Mouse (Mus musculus) liver, embryonic 11.5 days (tissue): ENCODE measurements around the gene Nfil3. TPM values are rescaled to one million over a fixed set of nuclear protein-coding genes. Genes with fewer than 3 reads are reported as not detected.

Experiments
- ATAC-seq: fragments of 200-750 bp; cut with Nextera tagmentation; replicated peaks from 2 replicates; pipeline ENCODE4 v1.8.0; 2017; ENCODE audit warnings: moderate number of reproducible peaks, mild to moderate bottlenecking, moderate TSS enrichment, moderate library complexity; ENCODE audit not compliant: low FRiP score
- DNase-seq: peaks from one replicate; pipeline ENCODE4 v3.0.0-alpha.2; 2017; ENCODE audit warnings: low spot score
- H3K27ac ChIP-seq: fragments of 300-500 bp; sonication (generic); 2 replicates; pipeline ENCODE4 v1.5.1; 2014; ENCODE audit warnings: mild to moderate bottlenecking, low read depth, low read length, control low read depth
- H3K27me3 ChIP-seq: fragments of 300-500 bp; sonication (generic); replicated peaks from 2 replicates; pipeline ENCODE4 v1.6.1; 2014; ENCODE audit warnings: low read length, mixed read lengths; ENCODE audit not compliant: control insufficient read depth, insufficient read depth
- H3K36me3 ChIP-seq: fragments of 300-500 bp; sonication (generic); 2 replicates; pipeline ENCODE4 v1.6.1; 2014; ENCODE audit warnings: mild to moderate bottlenecking, low read length, moderate library complexity, mixed read lengths; ENCODE audit not compliant: control insufficient read depth, insufficient read depth
- H3K4me1 ChIP-seq: fragments of 300-500 bp; sonication (generic); replicated peaks from 2 replicates; pipeline ENCODE4 v1.6.1; 2014; ENCODE audit warnings: low read length, mixed read lengths; ENCODE audit not compliant: control insufficient read depth, insufficient read depth
- H3K4me2 ChIP-seq: fragments of 300-500 bp; sonication (generic); 2 replicates; pipeline ENCODE4 v1.6.1; 2014; ENCODE audit warnings: mild to moderate bottlenecking, control low read depth, moderate library complexity
- H3K4me3 ChIP-seq: fragments of 300-500 bp; sonication (generic); 2 replicates; pipeline ENCODE4 v1.5.1; 2014; ENCODE audit warnings: low read depth, low read length, control low read depth
- H3K9ac ChIP-seq: fragments of 300-500 bp; sonication (generic); 2 replicates; pipeline ENCODE4 v1.6.1; 2014; ENCODE audit warnings: low read depth, low read length, control low read depth
- H3K9me3 ChIP-seq: fragments of 300-500 bp; sonication (generic); 2 replicates; pipeline ENCODE4 v1.6.1; 2016; ENCODE audit warnings: low read length, inconsistent platforms, mixed read lengths; ENCODE audit not compliant: control insufficient read depth
- WGBS: fragments of 180-500 bp; shearing (Covaris S2); extraction: QIAGEN DNeasy Blood & Tissue Kit; methylation state at CpG from one replicate; pipeline ENCODE4 v1.1.7; 2014; 5-methylcytosine and 5-hydroxymethylcytosine counted together
- polyA plus RNA-seq: library from polyadenylated mRNA; unstranded; fragments of >200 nt; fragmentation: Nextera tagmentation; extraction: Ambion mirVana; gene quantifications from 2 replicates; pipeline ENCODE4 v1.2.1, GENCODE M21; 2014

The Nfil3 gene
- polyA plus RNA-seq, 1 experiment from 2014 or later = 9.8 TPM

- Histone ChIP-seq H3K9ac (no peak overlapping the region), H3K4me2 (no peak overlapping the region), H3K9me3 (no peaks in the 10 kb centered on the region), H3K27me3 (peaks cover 8% of the 10 kb centered on the region), H3K27ac (no peak overlapping the region), H3K36me3 (peaks cover 7% of the 10 kb centered on the region; the same call in 1 of the 2 replicates), H3K4me3 (no peak overlapping the region), H3K4me1 (peaks cover 8% of the 10 kb centered on the region; the same call in 1 of the 2 replicates)
- WGBS = 78% methylated on average over 3 of the region's 3 CpGs
- ATAC-seq = no peak
- no peak for DNase-seq
These were observed 8.2 kb downstream of the Nfil3 start for GRCm38 (mm10) chr13:52972626-52973025.

- peaks cover 16% of the 10 kb centered on the region for H3K36me3 ChIP-seq
- ATAC-seq (no peak), DNase-seq (no peak)
- H3K4me2 ChIP-seq = no peak overlapping the region
- H3K27ac ChIP-seq = no peak overlapping the region
- WGBS = 78% methylated on average over 6 of the region's 6 CpGs
- no peaks in the 10 kb centered on the region for H3K9me3 ChIP-seq
- H3K27me3 ChIP-seq = no peaks in the 10 kb centered on the region
- no peak overlapping the region for H3K9ac ChIP-seq
- no peaks in the 10 kb centered on the region; the same call in 1 of the 2 replicates for H3K4me1 ChIP-seq
- H3K4me3 ChIP-seq = no peak overlapping the region
These were observed 10.0 kb downstream of the Nfil3 start for GRCm38 (mm10) chr13:52970876-52971275.

- Histone ChIP-seq H3K27ac (no peak overlapping the region), H3K4me3 (no peak overlapping the region), H3K36me3 (peaks cover 11% of the 10 kb centered on the region), H3K9ac (no peak overlapping the region), H3K9me3 (no peaks in the 10 kb centered on the region), H3K27me3 (no peaks in the 10 kb centered on the region), H3K4me1 (no peaks in the 10 kb centered on the region), H3K4me2 (no peak overlapping the region)
- WGBS = 78% methylated on average over 4 of the region's 4 CpGs
- no peak for DNase-seq
- no peak for ATAC-seq
These were observed 18.0 kb downstream of the Nfil3 start for GRCm38 (mm10) chr13:52962922-52963321.

- DNase-seq (no peak), ATAC-seq (no peak)
- Histone ChIP-seq H3K27ac (no peak overlapping the region), H3K9me3 (no peaks in the 10 kb centered on the region), H3K36me3 (peaks cover 8% of the 10 kb centered on the region), H3K9ac (no peak overlapping the region), H3K4me1 (no peaks in the 10 kb centered on the region), H3K27me3 (no peaks in the 10 kb centered on the region), H3K4me2 (no peak overlapping the region), H3K4me3 (no peak overlapping the region)
- WGBS = 82% methylated on average over 6 of the region's 6 CpGs
These were observed 18.5 kb downstream of the Nfil3 start for GRCm38 (mm10) chr13:52962361-52962760.

- no peak for DNase-seq
- no peaks in the 10 kb centered on the region for H3K27me3 ChIP-seq
- 83% methylated on average over 6 of the region's 6 CpGs for WGBS
These were observed 26.9 kb downstream of the Nfil3 start for GRCm38 (mm10) chr13:52953779-52954553.

GRCm38 (mm10) chr13:52949211-52949610 is 31.7 kb downstream of the Nfil3 start:
- Histone ChIP-seq H3K36me3 (no peaks in the 10 kb centered on the region), H3K4me2 (no peak overlapping the region), H3K9me3 (no peaks in the 10 kb centered on the region), H3K4me3 (no peak overlapping the region), H3K4me1 (no peaks in the 10 kb centered on the region), H3K27me3 (no peaks in the 10 kb centered on the region), H3K27ac (no peak overlapping the region), H3K9ac (no peak overlapping the region)
- 83% methylated on average over 3 of the region's 3 CpGs for WGBS
- DNase-seq (no peak), ATAC-seq (no peak)

More at GRCm38 (mm10) chr13:52953779-52954553, 26.9 kb downstream of the Nfil3 start:
- H3K27ac ChIP-seq = no peak overlapping the region
- no peaks in the 10 kb centered on the region for H3K4me1 ChIP-seq
- no peak overlapping the region for H3K4me2 ChIP-seq
- no peak for ATAC-seq
- no peaks in the 10 kb centered on the region for H3K9me3 ChIP-seq
- no peaks in the 10 kb centered on the region for H3K36me3 ChIP-seq
- H3K9ac ChIP-seq = no peak overlapping the region
- no peak overlapping the region for H3K4me3 ChIP-seq

GRCm38 (mm10) chr13:52947545-52947944 is 33.3 kb downstream of the Nfil3 start:
- H3K9me3 ChIP-seq = no peaks in the 10 kb centered on the region
- no peak for DNase-seq
- no peaks in the 10 kb centered on the region for H3K36me3 ChIP-seq
- H3K4me1 ChIP-seq = no peaks in the 10 kb centered on the region
- H3K27me3 ChIP-seq = no peaks in the 10 kb centered on the region
- H3K27ac ChIP-seq = no peak overlapping the region
- ATAC-seq = no peak
- no peak overlapping the region for H3K4me3 ChIP-seq
- H3K9ac ChIP-seq = no peak overlapping the region
- H3K4me2 ChIP-seq = no peak overlapping the region
- 76% methylated on average over 4 of the region's 4 CpGs for WGBS

GRCm38 (mm10) chr13:52945769-52946168 is 35.1 kb downstream of the Nfil3 start:
- Histone ChIP-seq H3K27ac (no peak overlapping the region), H3K9ac (no peak overlapping the region), H3K4me2 (no peak overlapping the region), H3K9me3 (no peaks in the 10 kb centered on the region), H3K4me3 (no peak overlapping the region), H3K4me1 (no peaks in the 10 kb centered on the region), H3K36me3 (no peaks in the 10 kb centered on the region), H3K27me3 (no peaks in the 10 kb centered on the region)
- ATAC-seq (no peak), DNase-seq (no peak)
- 85% methylated on average over 9 of the region's 9 CpGs for WGBS

GRCm38 (mm10) chr13:52944116-52944515 is 36.8 kb downstream of the Nfil3 start:
- ATAC-seq = no peak
- H3K36me3 ChIP-seq = no peaks in the 10 kb centered on the region
- H3K27me3 ChIP-seq = no peaks in the 10 kb centered on the region
- H3K4me2 ChIP-seq = no peak overlapping the region
- H3K9me3 ChIP-seq = no peaks in the 10 kb centered on the region
- no peak overlapping the region for H3K9ac ChIP-seq
- no peaks in the 10 kb centered on the region for H3K4me1 ChIP-seq
- H3K4me3 ChIP-seq = no peak overlapping the region
- 49% methylated on average over 4 of the region's 4 CpGs for WGBS
- DNase-seq = no peak
- no peak overlapping the region for H3K27ac ChIP-seq
